Mouse (Mus musculus) small intestine, adult 2 months (tissue): ENCODE data around the gene Cbx5. TPM values are rescaled to one million over a fixed set of nuclear protein-coding genes. Genes with fewer than 3 reads are reported as not detected.
A peak's percentile ranks its signal among the peaks of the same experiment; 100 is the strongest.

Experiments
- H3K27ac ChIP-seq: fragments of 200-500 bp; 2 replicates; pipeline ENCODE4 v1.5.1; 2012; ENCODE audit warnings: low read depth, low read length, control low read depth, inconsistent platforms; ENCODE audit not compliant: insufficient read depth
- H3K27me3 ChIP-seq: fragments of 200-500 bp; 2 replicates; pipeline ENCODE4 v1.6.1; 2012; ENCODE audit warnings: mild to moderate bottlenecking, moderate library complexity, low read length, inconsistent platforms; ENCODE audit not compliant: control insufficient read depth, insufficient read depth
- H3K36me3 ChIP-seq: fragments of 200-500 bp; 2 replicates; pipeline ENCODE4 v1.6.1; 2012; ENCODE audit warnings: mild to moderate bottlenecking, low read length, control low read depth, inconsistent platforms; ENCODE audit not compliant: control insufficient read depth, insufficient read depth
- H3K4me1 ChIP-seq: fragments of 200-500 bp; 2 replicates; pipeline ENCODE4 v1.6.1; 2012; ENCODE audit warnings: low read length, inconsistent platforms, mixed read lengths; ENCODE audit not compliant: control insufficient read depth, insufficient read depth, insufficient read length
- H3K4me3 ChIP-seq: fragments of 200-500 bp; 2 replicates; pipeline ENCODE4 v1.5.1; 2012; ENCODE audit warnings: low read depth, mild to moderate bottlenecking, control low read depth, inconsistent platforms, low read length, moderate library complexity
- CTCF ChIP-seq: fragments of 200-500 bp; IDR thresholded peaks from 2 replicates; pipeline ENCODE4 v1.5.1; 2012; ENCODE audit warnings: low read depth, mild to moderate bottlenecking, control low read depth, inconsistent platforms, low read length, moderate library complexity, mixed read lengths; ENCODE audit not compliant: insufficient replicate concordance, insufficient read length; ENCODE audit errors: extremely low read depth
- POLR2A ChIP-seq: fragments of 200-500 bp; IDR thresholded peaks from 2 replicates; pipeline ENCODE4 v1.6.1; 2012; ENCODE audit warnings: low read depth, mild to moderate bottlenecking, control low read depth, inconsistent platforms, low read length, moderate library complexity
- WGBS: fragments of 180-500 bp; shearing (Covaris S2); methylation state at CpG from one replicate; pipeline ENCODE4 v1.1.7; 2018; 5-methylcytosine and 5-hydroxymethylcytosine counted together
- polyA plus RNA-seq: library from polyadenylated mRNA; depleted of rRNA; stranded (reverse); fragments of >200 nt; gene quantifications from 2 replicates; pipeline ENCODE4 v1.2.3, GENCODE M21; 2012

The Cbx5 gene
- polyA plus RNA-seq, 1 experiment, result 2.8 TPM

- H3K27me3 ChIP-seq, result peaks cover 29% of the 10 kb centered on the region
- WGBS, result 1% methylated on average over 63 of the region's 63 CpGs
- no peaks in the 10 kb centered on the region for H3K36me3 ChIP-seq
- no peak overlapping the region for H3K27ac ChIP-seq
- peak overlapping the region; percentile 73 for H3K4me3 ChIP-seq
- H3K4me1 ChIP-seq, result peaks cover 29% of the 10 kb centered on the region
- TF ChIP-seq CTCF (no peak), POLR2A (no peak)
Observed at GRCm38 (mm10) chr15:103168801-103169611, 70.6 kb downstream of the Cbx5 start.

- 43% methylated on average over 3 of the region's 3 CpGs for WGBS
- no peak overlapping the region for H3K27ac ChIP-seq
Observed at GRCm38 (mm10) chr15:103167786-103168185, 71.8 kb downstream of the Cbx5 start.

GRCm38 (mm10) chr15:103167042-103167615 is 72.5 kb downstream of the Cbx5 start, which contains the start of gene Smug1:
Smug1 (minus strand) TSS chr15:103167092.
- Histone ChIP-seq H3K27ac (no peak within 1 kb of the TSS), H3K36me3 (no peaks in the 10 kb centered on the region), H3K27me3 (peaks cover 27% of the 10 kb centered on the region), H3K4me3 (no peak within 1 kb of the TSS), H3K4me1 (peaks cover 33% of the 10 kb centered on the region)
- TF ChIP-seq POLR2A, result no peak
- TF ChIP-seq CTCF, result no peak
- WGBS, result 83% methylated on average over 6 of the region's 6 CpGs

More at GRCm38 (mm10) chr15:103167786-103168185, 71.8 kb downstream of the Cbx5 start:
- Histone ChIP-seq H3K4me1 (peaks cover 33% of the 10 kb centered on the region), H3K36me3 (no peaks in the 10 kb centered on the region), H3K4me3 (no peak overlapping the region), H3K27me3 (peaks cover 29% of the 10 kb centered on the region)
- no peak for TF ChIP-seq CTCF
- no peak for TF ChIP-seq POLR2A

GRCm38 (mm10) chr15:103165924-103166323 is 73.7 kb downstream of the Cbx5 start:
- no peak overlapping the region for H3K4me3 ChIP-seq
- 50% methylated on average over 5 of the region's 5 CpGs for WGBS
- H3K27me3 ChIP-seq, result peaks cover 18% of the 10 kb centered on the region
- peaks cover 25% of the 10 kb centered on the region for H3K4me1 ChIP-seq
- TF ChIP-seq CTCF, result no peak
- no peaks in the 10 kb centered on the region for H3K36me3 ChIP-seq
- H3K27ac ChIP-seq, result no peak overlapping the region

GRCm38 (mm10) chr15:103165379-103165778 is 74.2 kb downstream of the Cbx5 start:
- peak; percentile 94 for TF ChIP-seq CTCF
- TF ChIP-seq POLR2A, result no peak
- Histone ChIP-seq H3K4me3 (no peak overlapping the region), H3K27ac (no peak overlapping the region), H3K27me3 (peaks cover 13% of the 10 kb centered on the region), H3K4me1 (peaks cover 24% of the 10 kb centered on the region), H3K36me3 (no peaks in the 10 kb centered on the region)
- WGBS, result 1% methylated on average over 13 of the region's 13 CpGs

- Histone ChIP-seq H3K36me3 (no peaks in the 10 kb centered on the region), H3K4me1 (peaks cover 8% of the 10 kb centered on the region), H3K4me3 (peak overlapping the region; percentile 89), H3K27me3 (no peaks in the 10 kb centered on the region), H3K27ac (no peak overlapping the region)
- TF ChIP-seq POLR2A, result 0 out of 2 replicates have a peak, but pooled peaks have one; percentile 20
- no peak for TF ChIP-seq CTCF
- 8% methylated on average over 25 of the region's 25 CpGs for WGBS
Observed at GRCm38 (mm10) chr15:103163182-103163919, 76.3 kb downstream of the Cbx5 start.

- no peak overlapping the region for H3K27ac ChIP-seq
- TF ChIP-seq CTCF (no peak), POLR2A (no peak)
- H3K36me3 ChIP-seq, result peaks cover 9% of the 10 kb centered on the region
- no peaks in the 10 kb centered on the region for H3K4me1 ChIP-seq
- no peaks in the 10 kb centered on the region for H3K27me3 ChIP-seq
- 79% methylated on average over 10 of the region's 10 CpGs for WGBS
- no peak overlapping the region for H3K4me3 ChIP-seq
Observed at GRCm38 (mm10) chr15:103157585-103157984, 82.0 kb downstream of the Cbx5 start.
